Comparison of ENCODE assay signal across 31 mouse cellular contexts in the genomic region with DNA sequence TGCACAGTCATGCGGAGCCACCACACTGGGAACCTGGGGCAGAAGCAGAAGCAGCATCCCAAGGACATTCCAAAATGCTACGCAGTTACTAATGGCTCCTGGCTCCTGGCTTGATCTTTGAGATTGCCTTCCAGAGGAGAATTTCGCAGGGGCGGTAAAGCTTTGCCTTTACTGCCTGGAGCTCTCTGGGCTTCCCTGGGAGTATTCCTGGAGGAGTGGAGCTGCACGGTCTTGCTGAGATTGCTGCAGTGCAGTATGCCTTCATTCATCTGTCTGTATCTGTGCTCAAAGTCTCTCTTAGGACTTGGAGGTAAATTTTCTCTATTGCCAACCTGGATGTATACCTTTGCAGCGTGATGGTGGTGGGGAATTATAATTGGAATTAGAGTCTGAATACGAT. TPM values are rescaled to one million over a fixed set of nuclear protein-coding genes. Genes with fewer than 3 reads are reported as not detected.
A peak's percentile ranks its signal among the peaks of the same experiment; 100 is the strongest.
DNase-seq lines count a peak whose midpoint lies in the region; ATAC-seq and TF ChIP-seq lines count a peak whose summit lies in the region.
"Had no signal": no experiment of that assay in that cellular context is flagged by ENCODE, and none has a peak within 500 bp of the region (broad histone marks: within the 10 kb centered on the region; RNA-seq: fewer than 3 reads in every experiment).

No protein-coding gene starts in this region.

- intact Hi-C loops in heart, postnatal 36 days (cut with DNase I): no loop called here

- peak; percentile 20 to 36 for DNase-seq in cerebellum, adult 2 months
- DNase-seq in cerebellum, adult 11-12 months: no peak
- peak; percentile 48 for DNase-seq in heart, adult 11 months
- DNase-seq in heart, postnatal 36 days: no peak
- DNase-seq in midbrain, postnatal 0 days (ENCODE audit: low spot score): no peak
- DNase-seq: adrenal gland, postnatal 10 days; cerebellum, adult 9-11 months; heart, postnatal 10 days; kidney, adult 8-10 months; kidney, postnatal 4 days; liver, postnatal 0 days; lung, postnatal 36 days; right cerebral cortex, adult 18-20 months; thymus, adult 2 months; thymus, postnatal 36 days had no signal

- TF ChIP-seq POLR2A in cerebellum, adult 2 months (IDR thresholded peaks at IDR 0.05; ENCODE audit: borderline replicate concordance, insufficient read depth, low read length): no peak

- TF ChIP-seq CTCF in cerebellum, adult 2 months (IDR thresholded peaks at IDR 0.05; ENCODE audit: borderline replicate concordance, insufficient read depth, low read depth, low read length): no peak
- TF ChIP-seq CTCF in midbrain, postnatal 0 days (IDR thresholded peaks at IDR 0.05): no peak

- WGBS in cerebellum, adult 2 months: 41% methylated on average over 7 of the region's 7 CpGs
- 65% methylated on average over 7 of the region's 7 CpGs for WGBS in midbrain, postnatal 0 days
- 76% methylated on average over 7 of the region's 7 CpGs for WGBS in midbrain, embryonic 13.5 days

- H3K27me3 ChIP-seq in cerebellum, adult 2 months (ENCODE audit: control insufficient read depth, insufficient read depth, low read length): no peaks in the 10 kb centered on the region
- no peaks in the 10 kb centered on the region for H3K27me3 ChIP-seq in midbrain, postnatal 0 days (ENCODE audit: insufficient read depth, low read length)
- peaks cover 1% of the 10 kb centered on the region; the same call in 1 of the 2 replicates for H3K27me3 ChIP-seq in midbrain, embryonic 13.5 days
- H3K27me3 ChIP-seq: embryonic facial prominence, embryonic 12.5 days; forebrain, embryonic 15.5 days; heart, embryonic 13.5 days; limb, embryonic 13.5 days; megakaryocyte, embryonic 14.5 days; Patski had no signal

- ATAC-seq in midbrain, postnatal 0 days (ENCODE audit: low FRiP score): no peak
- ATAC-seq in midbrain, embryonic 13.5 days: no peak
- ATAC-seq in megakaryocyte progenitor cell, adult 5-6 weeks (replicated peaks; ENCODE audit: poor library complexity): no peak
- ATAC-seq: forebrain, embryonic 15.5 days; hindbrain, embryonic 16.5 days; intestine, embryonic 16.5 days; liver, embryonic 12.5 days; liver, postnatal 0 days had no signal

- H3K4me1 ChIP-seq in cerebellum, adult 2 months (ENCODE audit: control insufficient read depth, insufficient read depth, low read length): peaks cover 3% of the 10 kb centered on the region; the same call in 1 of the 2 replicates
- H3K4me1 ChIP-seq in midbrain, postnatal 0 days (ENCODE audit: insufficient read depth, low read length): peaks cover 8% of the 10 kb centered on the region; the same call in 1 of the 2 replicates
- peaks cover 8% of the 10 kb centered on the region for H3K4me1 ChIP-seq in midbrain, embryonic 13.5 days (replicated peaks)
- H3K4me1 ChIP-seq: forebrain, embryonic 15.5 days; liver, embryonic 12.5 days; megakaryocyte, embryonic 14.5 days had no signal

- H3K27ac ChIP-seq in cerebellum, adult 2 months (ENCODE audit: insufficient read depth, low read length): no peak overlapping the region
- no peak overlapping the region for H3K27ac ChIP-seq in midbrain, postnatal 0 days (ENCODE audit: low read depth, low read length)
- no peak overlapping the region for H3K27ac ChIP-seq in midbrain, embryonic 13.5 days
- H3K27ac ChIP-seq: forebrain, embryonic 10.5 days; forebrain, embryonic 15.5 days; heart, embryonic 13.5 days; hindbrain, embryonic 10.5 days; kidney, postnatal 0 days; limb, embryonic 13.5 days; liver, embryonic 12.5 days; midbrain, embryonic 12.5 days had no signal

- H3K9me3 ChIP-seq in midbrain, postnatal 0 days (ENCODE audit: low read length): no peaks in the 10 kb centered on the region
- no peaks in the 10 kb centered on the region for H3K9me3 ChIP-seq in midbrain, embryonic 13.5 days
- H3K9me3 ChIP-seq: embryonic facial prominence, embryonic 12.5 days; forebrain, embryonic 10.5 days; forebrain, embryonic 15.5 days; heart, embryonic 13.5 days; hindbrain, embryonic 10.5 days; limb, embryonic 13.5 days; liver, embryonic 12.5 days; midbrain, embryonic 12.5 days had no signal

- 0 out of 2 replicates have a peak overlapping the region, but pooled peaks have one; percentile 6 for H3K4me2 ChIP-seq in midbrain, postnatal 0 days (ENCODE audit: low read depth, low read length, poor library complexity, severe bottlenecking)
- no peak overlapping the region for H3K4me2 ChIP-seq in midbrain, embryonic 13.5 days (replicated peaks)
- H3K4me2 ChIP-seq: embryonic facial prominence, embryonic 12.5 days; forebrain, embryonic 15.5 days; heart, embryonic 13.5 days; limb, embryonic 13.5 days; liver, embryonic 12.5 days; midbrain, embryonic 12.5 days had no signal

- no peak overlapping the region for H3K9ac ChIP-seq in midbrain, postnatal 0 days (replicated peaks; ENCODE audit: low read length, poor library complexity, severe bottlenecking)
- H3K9ac ChIP-seq in midbrain, embryonic 13.5 days (replicated peaks): no peak overlapping the region
- H3K9ac ChIP-seq: embryonic facial prominence, embryonic 12.5 days; forebrain, embryonic 15.5 days; heart, embryonic 13.5 days; limb, embryonic 13.5 days; liver, embryonic 12.5 days; liver, postnatal 0 days; midbrain, embryonic 12.5 days had no signal

- peak overlapping the region; percentile 2 for H3K4me3 ChIP-seq in cerebellum, adult 2 months (replicated peaks; ENCODE audit: insufficient read depth, low read depth, low read length)
- H3K4me3 ChIP-seq in midbrain, postnatal 0 days (ENCODE audit: low read depth, low read length): no peak overlapping the region
- no peak overlapping the region for H3K4me3 ChIP-seq in midbrain, embryonic 13.5 days (replicated peaks)
- H3K4me3 ChIP-seq: embryonic facial prominence, embryonic 12.5 days; forebrain, embryonic 10.5 days; forebrain, embryonic 15.5 days; heart, embryonic 13.5 days; hindbrain, embryonic 10.5 days; limb, embryonic 13.5 days; liver, embryonic 12.5 days; megakaryocyte, embryonic 14.5 days; midbrain, embryonic 12.5 days had no signal

- H3K36me3 ChIP-seq in midbrain, postnatal 0 days (ENCODE audit: insufficient read depth, low read length): no peaks in the 10 kb centered on the region
- no peaks in the 10 kb centered on the region for H3K36me3 ChIP-seq in midbrain, embryonic 13.5 days
- H3K36me3 ChIP-seq: embryonic facial prominence, embryonic 12.5 days; forebrain, embryonic 10.5 days; forebrain, embryonic 15.5 days; heart, embryonic 13.5 days; hindbrain, embryonic 10.5 days; limb, embryonic 13.5 days; liver, embryonic 12.5 days; midbrain, embryonic 12.5 days had no signal

RNA-seq across cellular contexts. Expression of a gene that starts 52.0 kb away (rescaled TPM):
- polyA plus RNA-seq in cerebellum, adult 2 months (2012; rRNA removed): 236 and 247 TPM in 2 replicates
- total RNA-seq in heart, postnatal 36 days (2021): 10 to 100 TPM; 13.2 to 15.6 TPM
- total RNA-seq in midbrain, postnatal 0 days (2014; rRNA removed): 87.5 and 102 TPM in 2 replicates
- 68.8 and 72.1 TPM in 2 replicates for polyA plus RNA-seq in midbrain, postnatal 0 days (2015; fragmentation: Nextera tagmentation; extraction: Ambion mirVana)
- polyA plus RNA-seq in midbrain, embryonic 13.5 days (2015; fragmentation: Nextera tagmentation; extraction: Ambion mirVana): 53.9 and 62.7 TPM in 2 replicates
- total RNA-seq in megakaryocyte progenitor cell, adult 5-6 weeks (2015): 2.2 and 2.4 TPM in 2 replicates
- 0.42 and 1.7 TPM in 2 replicates for total RNA-seq in megakaryocyte progenitor cell, adult 5-6 weeks (2017)
- total RNA-seq: MEL had no signal

Comparison
In these comparisons a context has a peak if more than half of its experiments do, and no peak if none do; other contexts are left out.
1. DNase-seq: peak in cerebellum, adult 2 months (2 of 2) and heart, adult 11 months (single experiment); none in cerebellum, adult 11-12 months (single experiment), heart, postnatal 36 days (0 of 2) and midbrain, postnatal 0 days (single experiment).
2. RNA of a gene that starts 52.0 kb away (total RNA-seq): 87.5 to 102 TPM in midbrain, postnatal 0 days and 13.2 to 15.6 TPM in heart, postnatal 36 days; 0.42 to 2.4 TPM in megakaryocyte progenitor cell, adult 5-6 weeks; every median in the first group is over 4 times any median in the second.